Mouse (Mus musculus) intestine, postnatal 0 days (tissue): ENCODE data around the gene Synj2. TPM values are rescaled to one million over a fixed set of nuclear protein-coding genes. Genes with fewer than 3 reads are reported as not detected.

Source experiments
- ATAC-seq: fragments of 200-750 bp; cut with Nextera tagmentation; 2 replicates; pipeline ENCODE4 v1.8.0; 2017; ENCODE audit warnings: mild to moderate bottlenecking, moderate TSS enrichment, moderate library complexity
- H3K27ac ChIP-seq: fragments of 300-500 bp; sonication (generic); 2 replicates; pipeline ENCODE4 v1.5.1; 2014; ENCODE audit warnings: mild to moderate bottlenecking, low read depth, low read length, moderate library complexity
- H3K27me3 ChIP-seq: fragments of 300-500 bp; sonication (generic); replicated peaks from 2 replicates; pipeline ENCODE4 v1.6.1; 2014; ENCODE audit warnings: low read length, mixed read lengths; ENCODE audit not compliant: control insufficient read depth, insufficient read depth
- H3K36me3 ChIP-seq: fragments of 300-500 bp; sonication (generic); 2 replicates; pipeline ENCODE4 v1.6.1; 2014; ENCODE audit warnings: mild to moderate bottlenecking, moderate library complexity; ENCODE audit not compliant: control insufficient read depth, insufficient read depth
- H3K4me1 ChIP-seq: fragments of 300-500 bp; sonication (generic); replicated peaks from 2 replicates; pipeline ENCODE4 v1.6.1; 2014; ENCODE audit warnings: antibody characterized with exemption, low read length, mixed read lengths; ENCODE audit not compliant: control insufficient read depth, insufficient read depth
- H3K4me2 ChIP-seq: fragments of 300-500 bp; sonication (generic); replicated peaks from 2 replicates; pipeline ENCODE4 v1.6.1; 2014; ENCODE audit warnings: low read depth, mild to moderate bottlenecking, moderate library complexity
- H3K4me3 ChIP-seq: fragments of 300-500 bp; sonication (generic); 2 replicates; pipeline ENCODE4 v1.5.1; 2014; ENCODE audit warnings: low read depth, low read length
- H3K9ac ChIP-seq: fragments of 300-500 bp; sonication (generic); 2 replicates; pipeline ENCODE4 v1.6.1; 2014; ENCODE audit warnings: mild to moderate bottlenecking, low read depth, low read length
- H3K9me3 ChIP-seq: fragments of 300-500 bp; sonication (generic); 2 replicates; pipeline ENCODE4 v1.6.1; 2016; ENCODE audit warnings: mixed run types; ENCODE audit not compliant: control insufficient read depth
- CTCF ChIP-seq: sonication (generic); IDR thresholded peaks from 2 replicates; pipeline ENCODE4 v1.5.1; 2016; ENCODE audit warnings: low read depth, mild to moderate bottlenecking, control low read depth, antibody characterized with exemption, moderate library complexity
- WGBS: fragments of 180-500 bp; shearing (Covaris S2); extraction: QIAGEN DNeasy Blood & Tissue Kit; methylation state at CpG from one replicate; pipeline ENCODE4 v1.1.7; 2014; 5-methylcytosine and 5-hydroxymethylcytosine counted together
- polyA plus RNA-seq: library from polyadenylated mRNA; unstranded; fragments of >200 nt; fragmentation: Nextera tagmentation; extraction: Ambion mirVana; gene quantifications from 2 replicates; pipeline ENCODE4 v1.2.1, GENCODE M21; 2015

The Synj2 gene
- polyA plus RNA-seq, 1 experiment from 2014 or later = 2.6 TPM

GRCm38 (mm10) chr17:5965084-5965781, 24.2 kb downstream of the Synj2 start:
- peak; percentile 68 for ATAC-seq
- peak overlapping the region; percentile 46; the same call in 1 of the 2 replicates for H3K27ac ChIP-seq
- no peak for TF ChIP-seq CTCF
- H3K27me3 ChIP-seq = no peaks in the 10 kb centered on the region
- H3K4me3 ChIP-seq = no peak overlapping the region
- WGBS = 24% methylated on average over 9 of the region's 9 CpGs
- H3K4me1 ChIP-seq = no peaks in the 10 kb centered on the region; the same call in 1 of the 2 replicates
- no peak overlapping the region for H3K4me2 ChIP-seq
- no peak overlapping the region for H3K9ac ChIP-seq
- no peaks in the 10 kb centered on the region for H3K9me3 ChIP-seq
- H3K36me3 ChIP-seq = no peaks in the 10 kb centered on the region

- Histone ChIP-seq H3K36me3 (no peaks in the 10 kb centered on the region), H3K9ac (no peak overlapping the region), H3K27me3 (no peaks in the 10 kb centered on the region), H3K27ac (no peak overlapping the region), H3K4me2 (no peak overlapping the region), H3K9me3 (no peaks in the 10 kb centered on the region), H3K4me3 (no peak overlapping the region), H3K4me1 (no peaks in the 10 kb centered on the region; the same call in 1 of the 2 replicates)
- TF ChIP-seq CTCF = no peak
- ATAC-seq = no peak
- 79% methylated on average over 5 of the region's 5 CpGs for WGBS
Measured at GRCm38 (mm10) chr17:5966706-5967105, 25.6 kb downstream of the Synj2 start.

- H3K27ac ChIP-seq = no peak overlapping the region; the same call in 1 of the 2 replicates
- H3K27me3 ChIP-seq = no peaks in the 10 kb centered on the region
- no peak overlapping the region for H3K4me2 ChIP-seq
- H3K36me3 ChIP-seq = no peaks in the 10 kb centered on the region
- H3K9ac ChIP-seq = no peak overlapping the region
- TF ChIP-seq CTCF = no peak
- no peaks in the 10 kb centered on the region; the same call in 1 of the 2 replicates for H3K4me1 ChIP-seq
- peak; percentile 72 for ATAC-seq
- no peaks in the 10 kb centered on the region for H3K9me3 ChIP-seq
- 44% methylated on average over 6 of the region's 6 CpGs for WGBS
- no peak overlapping the region for H3K4me3 ChIP-seq
Measured at GRCm38 (mm10) chr17:5968562-5968961, 27.5 kb downstream of the Synj2 start.

- Histone ChIP-seq H3K4me1 (no peaks in the 10 kb centered on the region; the same call in 1 of the 2 replicates), H3K9ac (no peak overlapping the region), H3K27me3 (no peaks in the 10 kb centered on the region), H3K4me2 (no peak overlapping the region), H3K27ac (no peak overlapping the region), H3K9me3 (no peaks in the 10 kb centered on the region), H3K4me3 (no peak overlapping the region), H3K36me3 (no peaks in the 10 kb centered on the region)
- 57% methylated on average over 3 of the region's 3 CpGs for WGBS
- TF ChIP-seq CTCF = no peak
- ATAC-seq = no peak
Measured at GRCm38 (mm10) chr17:5969246-5969645, 28.2 kb downstream of the Synj2 start.

GRCm38 (mm10) chr17:5970298-5970821, 29.3 kb downstream of the Synj2 start:
- ATAC-seq = peak; percentile 32; the same call in 1 of the 2 replicates
- Histone ChIP-seq H3K27me3 (no peaks in the 10 kb centered on the region), H3K36me3 (no peaks in the 10 kb centered on the region), H3K9ac (no peak overlapping the region), H3K4me1 (no peaks in the 10 kb centered on the region), H3K4me3 (no peak overlapping the region), H3K4me2 (no peak overlapping the region), H3K27ac (peak overlapping the region; percentile 21), H3K9me3 (no peaks in the 10 kb centered on the region)
- WGBS = 44% methylated on average over 5 of the region's 5 CpGs
- no peak for TF ChIP-seq CTCF

- Histone ChIP-seq H3K4me3 (no peak overlapping the region), H3K36me3 (no peaks in the 10 kb centered on the region), H3K9me3 (no peaks in the 10 kb centered on the region), H3K9ac (no peak overlapping the region), H3K4me1 (peaks cover 13% of the 10 kb centered on the region; the same call in 1 of the 2 replicates), H3K27ac (no peak overlapping the region), H3K4me2 (no peak overlapping the region), H3K27me3 (no peaks in the 10 kb centered on the region)
- no peak for TF ChIP-seq CTCF
- no peak for ATAC-seq
- 77% methylated on average over 8 of the region's 8 CpGs for WGBS
Measured at GRCm38 (mm10) chr17:5973536-5973935, 32.5 kb downstream of the Synj2 start.
